Mouse (Mus musculus) liver, adult 2 months (tissue): ENCODE results near the gene Sgcd.

Source experiments
- CTCF ChIP-seq: fragments of 200-500 bp; IDR thresholded peaks from 2 replicates; pipeline ENCODE4 v1.5.1; 2011; ENCODE audit warnings: low read depth, low read length, control low read depth
- POLR2A ChIP-seq: fragments of 200-500 bp; IDR thresholded peaks from 2 replicates; pipeline ENCODE4 v1.6.1; 2011; ENCODE audit warnings: low read length, control low read depth; ENCODE audit not compliant: insufficient read depth; ENCODE audit errors: extremely low read depth

DNA sequence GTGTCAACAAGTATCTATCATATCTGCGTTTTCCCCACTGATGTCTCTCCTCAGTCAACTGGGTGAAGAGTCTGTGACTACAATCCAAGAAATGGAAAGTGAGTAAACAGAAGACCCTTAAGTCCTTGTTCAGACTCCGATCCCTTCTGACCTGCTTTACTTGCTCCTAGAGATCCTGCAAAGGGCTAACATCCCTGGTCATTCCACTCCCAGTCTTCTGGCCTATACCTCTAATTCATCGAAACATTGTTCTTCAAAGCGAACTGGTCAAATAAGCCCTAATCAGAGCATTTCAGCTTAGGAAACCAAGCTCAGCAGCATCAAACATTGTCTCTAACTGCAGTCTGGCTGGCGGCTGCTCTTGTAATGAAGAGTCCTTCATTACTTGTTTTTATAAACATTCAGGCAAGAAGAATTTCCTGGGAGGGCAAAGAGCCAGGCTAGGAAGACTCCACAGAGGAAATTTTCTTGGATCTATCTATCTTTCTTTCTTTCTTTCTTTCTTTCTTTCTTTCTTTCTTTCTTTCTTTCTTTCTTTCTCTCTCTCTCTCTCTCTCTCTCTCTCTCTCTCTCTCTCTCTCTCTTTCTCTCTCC lies 833.8 kb downstream of the Sgcd start:
- TF ChIP-seq POLR2A (no peak), CTCF (no peak)
